Mouse (Mus musculus) heart, postnatal 4 days (tissue): ENCODE measurements around the gene St6galnac6. TPM values are rescaled to one million over a fixed set of nuclear protein-coding genes. Genes with fewer than 3 reads are reported as not detected.

Experiments used
- DNase-seq: peaks from one replicate; pipeline ENCODE4 v3.0.0; 2021
- total RNA-seq, 2 experiments: library from RNA; stranded (reverse); gene quantifications; 2 replicates each; pipeline ENCODE4 v1.2.3; 2021

St6galnac6 gene
- total RNA-seq, result 10 to 100 TPM; 77.5 to 82.7 TPM

GRCm38 (mm10) chr2:32599409-32599808 lies at the start of gene St6galnac6:
Gene St6galnac6 (plus strand): TSS chr2:32599709.
- no peak for DNase-seq

GRCm38 (mm10) chr2:32549764-32550163 lies 49.7 kb upstream of the St6galnac6 start:
- DNase-seq, result peak; percentile 78

GRCm38 (mm10) chr2:32551236-32551635 lies 48.3 kb upstream of the St6galnac6 start:
- no peak for DNase-seq

GRCm38 (mm10) chr2:32553592-32554148 lies 45.8 kb upstream of the St6galnac6 start:
- no peak for DNase-seq

- no peak for DNase-seq
Measured at GRCm38 (mm10) chr2:32555484-32555883, 44.0 kb upstream of the St6galnac6 start.

- DNase-seq, result no peak
Measured at GRCm38 (mm10) chr2:32556019-32556418, 43.5 kb upstream of the St6galnac6 start.

- no peak for DNase-seq
Measured at GRCm38 (mm10) chr2:32559570-32559969, 39.9 kb upstream of the St6galnac6 start.

GRCm38 (mm10) chr2:32566536-32567063 lies 32.9 kb upstream of the St6galnac6 start:
- DNase-seq, result peak; percentile 83

- DNase-seq, result peak; percentile 65
Measured at GRCm38 (mm10) chr2:32568149-32568548, 31.4 kb upstream of the St6galnac6 start.

GRCm38 (mm10) chr2:32568941-32569340 lies 30.6 kb upstream of the St6galnac6 start:
- no peak for DNase-seq

- DNase-seq, result peak; percentile 91
Measured at GRCm38 (mm10) chr2:32570698-32571494, 28.6 kb upstream of the St6galnac6 start, which contains the start of gene Dpm2. Gene Dpm2 (plus strand): TSS chr2:32570858.

GRCm38 (mm10) chr2:32572196-32572595 lies 27.3 kb upstream of the St6galnac6 start:
- DNase-seq, result no peak

GRCm38 (mm10) chr2:32574497-32574896 lies 25.0 kb upstream of the St6galnac6 start, which contains the start of gene Pip5kl1:
Gene Pip5kl1 (plus strand): TSS chr2:32574797.
- no peak for DNase-seq

GRCm38 (mm10) chr2:32574901-32575585 lies 24.5 kb upstream of the St6galnac6 start:
- DNase-seq, result peak; percentile 66

GRCm38 (mm10) chr2:32575586-32576160 lies 23.8 kb upstream of the St6galnac6 start, which contains the start of gene 9430097D07Rik:
Gene 9430097D07Rik (minus strand): TSS chr2:32575684.
- DNase-seq, result no peak

- DNase-seq, result no peak
Measured at GRCm38 (mm10) chr2:32576532-32576931, 23.0 kb upstream of the St6galnac6 start.

GRCm38 (mm10) chr2:32578146-32579046 lies 21.1 kb upstream of the St6galnac6 start:
- DNase-seq, result peak; percentile 41

- DNase-seq, result peak; percentile 56
Measured at GRCm38 (mm10) chr2:32581450-32582095, 17.9 kb upstream of the St6galnac6 start.

- peak; percentile 87 for DNase-seq
Measured at GRCm38 (mm10) chr2:32582830-32583799, 16.4 kb upstream of the St6galnac6 start.
